Comparison of ENCODE assay signal across 8 mouse cellular contexts in the genomic region with DNA sequence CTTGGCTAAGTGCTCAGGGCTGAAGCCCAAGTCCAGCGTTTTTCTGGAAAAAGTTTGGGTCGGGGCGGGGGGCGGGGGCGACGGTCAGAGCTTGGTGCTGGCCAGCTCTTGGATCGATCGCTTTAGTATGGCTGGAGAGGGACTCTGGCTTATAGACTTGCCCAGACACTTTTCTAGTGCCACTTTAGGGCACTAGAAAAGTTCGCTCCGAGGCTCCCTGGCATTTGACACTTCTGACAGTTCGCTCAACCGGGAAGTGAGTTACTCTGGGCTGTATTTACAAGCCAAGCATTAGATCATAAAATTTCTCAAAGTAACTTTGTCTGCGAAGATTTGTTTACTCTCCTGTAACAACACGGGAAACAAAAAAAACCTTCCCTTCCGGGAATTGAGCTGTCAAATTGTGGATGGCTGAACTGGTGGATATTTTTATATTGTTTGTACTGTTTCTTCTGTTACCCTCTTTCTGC. TPM values are rescaled to one million over a fixed set of nuclear protein-coding genes. Genes with fewer than 3 reads are reported as not detected.
A peak's percentile ranks its signal among the peaks of the same experiment; 100 is the strongest.
DNase-seq lines count a peak whose midpoint lies in the region; ATAC-seq lines count a peak whose summit lies in the region.

No protein-coding gene starts in this region.

- ATAC-seq in heart, embryonic 13.5 days (ENCODE audit: extremely low read depth, insufficient number of reproducible peaks, low FRiP score, low TSS enrichment) = no peak
- peak; percentile 46; the same call in 1 of the 2 replicates for ATAC-seq in midbrain, embryonic 12.5 days (ENCODE audit: low FRiP score, low read depth)
- ATAC-seq in inflammation-experienced regulatory T-cells, adult 6 months = no peak

- WGBS in heart, embryonic 13.5 days = 12% methylated on average over 15 of the region's 15 CpGs
- 23% methylated on average over 15 of the region's 15 CpGs for WGBS in midbrain, embryonic 12.5 days

- peaks cover 13% of the 10 kb centered on the region for H3K4me1 ChIP-seq in heart, embryonic 13.5 days
- peaks cover 11% of the 10 kb centered on the region; the same call in 1 of the 2 replicates for H3K4me1 ChIP-seq in midbrain, embryonic 12.5 days

- peak overlapping the region; percentile 62 for H3K4me3 ChIP-seq in heart, embryonic 13.5 days
- peak overlapping the region; percentile 35 for H3K4me3 ChIP-seq in midbrain, embryonic 12.5 days

- no peak overlapping the region for H3K27ac ChIP-seq in heart, embryonic 13.5 days (replicated peaks)
- H3K27ac ChIP-seq in midbrain, embryonic 12.5 days (replicated peaks) = no peak overlapping the region

- peaks cover 23% of the 10 kb centered on the region for H3K27me3 ChIP-seq in heart, embryonic 13.5 days (replicated peaks)
- peaks cover 20% of the 10 kb centered on the region; the same call in 1 of the 2 replicates for H3K27me3 ChIP-seq in midbrain, embryonic 12.5 days

- peak overlapping the region; percentile 90 for H3K4me2 ChIP-seq in heart, embryonic 13.5 days
- H3K4me2 ChIP-seq in midbrain, embryonic 12.5 days (replicated peaks) = peak overlapping the region; percentile 61

- DNase-seq in retina, embryonic 14.5 days (ENCODE audit: low spot score) = peak; percentile 37
- DNase-seq in retina, postnatal 1 day = no peak
- peak; percentile 31 for DNase-seq in kidney, postnatal 14 days
- no peak for DNase-seq in left cerebral cortex, adult 8-10 months (ENCODE audit: low spot score in 2 of 2)
- DNase-seq in left cerebral cortex, adult 11 months (ENCODE audit: low spot score) = no peak

- H3K36me3 ChIP-seq in heart, embryonic 13.5 days = no peaks in the 10 kb centered on the region
- no peaks in the 10 kb centered on the region for H3K36me3 ChIP-seq in midbrain, embryonic 12.5 days

- peak overlapping the region; percentile 77 for H3K9ac ChIP-seq in heart, embryonic 13.5 days
- 0 out of 2 replicates have a peak overlapping the region, but pooled peaks have one; percentile 34 for H3K9ac ChIP-seq in midbrain, embryonic 12.5 days (replicated peaks)

- H3K9me3 ChIP-seq in heart, embryonic 13.5 days = no peaks in the 10 kb centered on the region
- H3K9me3 ChIP-seq in midbrain, embryonic 12.5 days = no peaks in the 10 kb centered on the region

RNA-seq across cellular contexts. Expression of a gene that starts 0.4 kb away (rescaled TPM):
- polyA plus RNA-seq in heart, embryonic 13.5 days (2015; fragmentation: Nextera tagmentation; extraction: Ambion mirVana) = 2.6 and 2.8 TPM in 2 replicates
- polyA plus RNA-seq in midbrain, embryonic 12.5 days (2016; fragmentation: Nextera tagmentation; extraction: Ambion mirVana) = 0.65 and 0.82 TPM in 2 replicates
- total RNA-seq in left cerebral cortex, adult 8-10 months (2022) = 1 to 10 TPM in 3 of 4 experiments, under 1 TPM in 1; 0.91 to 3.0 (median 2.7) TPM
- 100 to 1,000 TPM; 124 to 144 (median 139) TPM for polyA plus RNA-seq in inflammation-experienced regulatory T-cells, adult 6 months (2017; shearing (Covaris generic))

RNA-seq across cellular contexts. Expression of a gene that starts 35.5 kb away (rescaled TPM):
- polyA plus RNA-seq in heart, embryonic 13.5 days (2015; fragmentation: Nextera tagmentation; extraction: Ambion mirVana) = 1,110 and 1,204 TPM in 2 replicates
- polyA plus RNA-seq in midbrain, embryonic 12.5 days (2016; fragmentation: Nextera tagmentation; extraction: Ambion mirVana) = 62.2 and 79.9 TPM in 2 replicates
- 10 to 100 TPM; 10.0 to 16.2 (median 11.1) TPM for total RNA-seq in left cerebral cortex, adult 8-10 months (2022)
- polyA plus RNA-seq in inflammation-experienced regulatory T-cells, adult 6 months (2017; shearing (Covaris generic)) = under 1 TPM in 2 of 3 experiments, not detected in 1; 0.16 to 0.64 TPM

Comparison
In these comparisons a context has a peak if more than half of its experiments do, and no peak if none do; other contexts are left out.
1. DNase-seq: peak in retina, embryonic 14.5 days (single experiment) and kidney, postnatal 14 days (single experiment); none in retina, postnatal 1 day (single experiment), left cerebral cortex, adult 8-10 months (0 of 2) and left cerebral cortex, adult 11 months (single experiment).
2. RNA of a gene that starts 0.4 kb away (polyA plus RNA-seq): 124 to 144 TPM in inflammation-experienced regulatory T-cells, adult 6 months; 2.6 to 2.8 TPM in heart, embryonic 13.5 days and 0.65 to 0.82 TPM in midbrain, embryonic 12.5 days; every median in the first group is over 10 times any median in the second.
3. RNA of a gene that starts 35.5 kb away (polyA plus RNA-seq): 1,110 to 1,204 TPM in heart, embryonic 13.5 days and 62.2 to 79.9 TPM in midbrain, embryonic 12.5 days; 0.16 to 0.64 TPM in inflammation-experienced regulatory T-cells, adult 6 months; every median in the first group is over 10 times any median in the second.